Mouse (Mus musculus) kidney, adult 2 months (tissue): Measurements from ENCODE around the gene Tifa.

Experiments
- CTCF ChIP-seq: fragments of 200-500 bp; conservative IDR thresholded peaks from 2 replicates; pipeline ENCODE4 v1.5.1; 2011; ENCODE audit warnings: low read depth, mild to moderate bottlenecking, control low read depth, low read length, moderate library complexity, mixed read lengths; ENCODE audit not compliant: insufficient read depth, insufficient read length
- POLR2A ChIP-seq: fragments of 200-500 bp; IDR thresholded peaks from one replicate; pipeline ENCODE4 v1.6.1; 2011; ENCODE audit warnings: low read depth, low read length, control low read depth

- no peak for TF ChIP-seq CTCF
- no peak for TF ChIP-seq POLR2A
These were observed 58.6 kb downstream of the Tifa start for GRCm38 (mm10) chr3:127848088-127848808.
